Mouse (Mus musculus): Measurements from ENCODE around the gene Sulf2.

Gene Sulf2

DNA sequence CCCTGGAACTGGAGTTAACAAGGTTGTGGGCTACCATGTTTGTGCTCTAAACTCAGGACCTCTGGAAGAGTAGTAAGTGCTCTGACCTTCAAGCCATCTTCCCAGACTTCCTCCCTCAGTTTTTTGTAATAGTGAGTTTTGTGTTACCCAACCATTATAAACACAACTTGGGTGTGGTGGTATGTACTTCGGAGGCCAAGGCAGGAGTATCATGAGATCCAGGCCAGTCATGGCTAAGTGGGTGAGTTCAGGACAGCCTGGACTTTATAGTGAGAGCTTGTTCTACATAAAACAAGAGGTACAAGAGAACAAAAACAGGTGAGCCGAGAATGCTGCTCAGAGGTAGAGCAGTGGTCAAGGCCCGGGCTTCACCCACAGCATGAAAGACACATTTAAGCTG, 127.6 kb downstream of the Sulf2 start:
- no peak for DNase-seq (ENCODE audit: extremely low read depth, insufficient read length, low spot score)

DNA sequence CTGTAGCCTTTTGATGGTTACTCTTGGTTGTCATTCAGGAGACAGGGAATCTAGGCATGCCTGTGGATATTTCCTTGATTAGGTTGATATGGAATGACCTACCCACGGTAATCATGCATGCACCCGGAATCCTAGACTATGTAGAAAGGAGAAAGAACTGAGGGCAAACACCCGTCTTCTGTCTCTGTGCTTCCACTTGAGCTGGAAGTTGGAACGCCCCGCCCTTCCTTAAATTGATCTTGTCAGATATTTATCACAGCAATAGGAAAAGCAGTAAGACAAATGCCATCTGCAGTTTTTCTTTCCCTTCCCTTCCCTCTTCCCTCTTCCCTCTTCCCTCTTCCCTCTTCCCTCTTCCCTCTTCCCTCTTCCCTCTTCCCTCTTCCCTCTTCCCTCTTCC, 129.5 kb downstream of the Sulf2 start:
- no peak for DNase-seq (ENCODE audit: extremely low read depth, insufficient read length, low spot score)

DNA sequence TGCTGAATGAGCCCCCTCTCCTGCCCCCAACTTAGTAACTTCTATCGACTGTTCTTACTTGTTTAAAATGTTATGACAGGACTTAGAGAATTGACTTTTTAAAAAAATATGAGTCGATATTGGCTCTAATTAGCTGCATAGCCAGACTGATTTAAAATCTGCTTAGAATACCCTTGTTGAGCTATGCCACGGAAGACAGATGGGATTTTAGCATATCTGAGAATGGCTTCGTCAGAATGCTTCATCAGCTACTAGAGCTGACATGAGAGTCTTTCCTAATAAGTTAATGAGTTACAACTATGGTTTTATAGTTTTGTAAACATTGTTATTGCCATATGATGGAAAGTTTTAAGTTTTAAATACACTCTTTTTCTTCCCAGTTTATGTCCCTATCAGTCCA, 130.8 kb downstream of the Sulf2 start:
- DNase-seq (ENCODE audit: extremely low read depth, insufficient read length, low spot score) = no peak

DNA sequence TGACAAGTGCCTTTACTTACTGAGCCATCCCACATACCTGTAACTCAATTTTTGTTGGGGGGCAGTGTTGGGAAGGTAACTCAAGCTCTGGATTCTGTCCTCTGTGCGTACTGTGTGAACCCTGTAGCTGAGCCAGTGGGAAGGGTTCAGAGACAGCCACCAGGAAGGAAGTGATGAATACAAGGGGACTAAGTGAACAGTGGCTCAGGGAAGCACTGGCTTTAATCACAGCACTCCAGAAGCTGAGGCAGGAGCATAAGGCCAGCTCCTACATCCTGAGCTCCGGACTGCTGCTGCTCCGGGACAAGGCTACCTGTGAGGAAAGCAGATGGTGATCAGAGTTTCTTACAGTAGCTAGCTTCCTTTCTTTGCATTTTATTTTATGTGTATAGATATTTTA, 131.4 kb downstream of the Sulf2 start:
- DNase-seq (ENCODE audit: extremely low read depth, insufficient read length, low spot score) = no peak
